Mouse (Mus musculus) ES-Bruce4 (cell line): Measurements from ENCODE around the gene Pigyl.

ENCODE experiments used
- CTCF ChIP-seq: IDR thresholded peaks from one replicate; pipeline ENCODE4 v1.8.1; 2011; ENCODE audit warnings: low read depth, low read length
- EP300 ChIP-seq: IDR thresholded peaks from 2 replicates; pipeline ENCODE4 v1.6.1; 2011; ENCODE audit warnings: low read depth, low read length; ENCODE audit not compliant: insufficient read depth
- POLR2A ChIP-seq: IDR thresholded peaks from one replicate; pipeline ENCODE4 v1.8.1; 2011; ENCODE audit warnings: low read length; ENCODE audit not compliant: insufficient read depth

- TF ChIP-seq POLR2A (no peak), CTCF (no peak), EP300 (no peak)
These were observed 40.6 kb upstream of the Pigyl start for GRCm38 (mm10) chr9:22116086-22116485.
